Mouse (Mus musculus) mesoderm, embryonic 11.5 days (tissue): ENCODE results near the gene Rrp12.
"Not testable (repeated sequence)": the region's sequence is repeated elsewhere in the genome, so short reads cannot be mapped to it uniquely, and the experiment has no call there.

Experiments used
- DNase-seq: peaks from one replicate; pipeline ENCODE4 v3.0.0-alpha.2; 2012; ENCODE audit warnings: low read depth, low spot score

The Rrp12 gene

DNA sequence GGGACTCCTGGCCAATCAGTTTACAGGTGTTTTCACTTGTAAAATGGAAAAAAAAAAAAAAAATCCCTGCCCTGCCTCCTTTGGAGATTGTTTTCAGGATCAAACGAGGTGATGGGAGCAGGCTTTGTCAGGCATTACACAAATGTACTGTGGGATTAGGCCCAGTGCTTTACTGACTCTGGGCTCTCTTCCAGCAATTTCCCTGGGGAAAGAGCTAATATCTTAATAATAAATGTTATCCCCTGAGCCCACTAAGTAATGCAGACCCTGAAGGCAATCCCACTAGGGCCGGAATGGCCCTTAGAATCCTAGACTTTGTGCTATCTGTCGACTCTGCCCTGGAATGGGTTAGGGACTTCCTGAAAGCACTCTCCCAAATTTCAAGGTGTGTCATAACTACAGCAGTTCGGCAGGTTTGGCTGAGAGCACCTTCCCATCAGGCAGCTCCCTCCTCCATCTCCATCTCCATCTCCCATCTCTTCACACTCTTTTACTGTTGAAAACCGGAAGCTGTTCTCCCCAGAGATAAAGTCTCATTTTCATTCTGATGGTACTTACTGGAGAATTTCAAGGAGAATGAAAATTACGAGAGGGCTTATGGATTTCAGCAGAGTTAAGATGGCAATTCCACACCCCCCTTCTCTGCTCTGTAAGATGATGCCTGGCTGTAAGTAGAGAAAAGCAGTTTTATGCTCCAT, 45.8 kb downstream of the Rrp12 start:
- DNase-seq, result no peak

DNA sequence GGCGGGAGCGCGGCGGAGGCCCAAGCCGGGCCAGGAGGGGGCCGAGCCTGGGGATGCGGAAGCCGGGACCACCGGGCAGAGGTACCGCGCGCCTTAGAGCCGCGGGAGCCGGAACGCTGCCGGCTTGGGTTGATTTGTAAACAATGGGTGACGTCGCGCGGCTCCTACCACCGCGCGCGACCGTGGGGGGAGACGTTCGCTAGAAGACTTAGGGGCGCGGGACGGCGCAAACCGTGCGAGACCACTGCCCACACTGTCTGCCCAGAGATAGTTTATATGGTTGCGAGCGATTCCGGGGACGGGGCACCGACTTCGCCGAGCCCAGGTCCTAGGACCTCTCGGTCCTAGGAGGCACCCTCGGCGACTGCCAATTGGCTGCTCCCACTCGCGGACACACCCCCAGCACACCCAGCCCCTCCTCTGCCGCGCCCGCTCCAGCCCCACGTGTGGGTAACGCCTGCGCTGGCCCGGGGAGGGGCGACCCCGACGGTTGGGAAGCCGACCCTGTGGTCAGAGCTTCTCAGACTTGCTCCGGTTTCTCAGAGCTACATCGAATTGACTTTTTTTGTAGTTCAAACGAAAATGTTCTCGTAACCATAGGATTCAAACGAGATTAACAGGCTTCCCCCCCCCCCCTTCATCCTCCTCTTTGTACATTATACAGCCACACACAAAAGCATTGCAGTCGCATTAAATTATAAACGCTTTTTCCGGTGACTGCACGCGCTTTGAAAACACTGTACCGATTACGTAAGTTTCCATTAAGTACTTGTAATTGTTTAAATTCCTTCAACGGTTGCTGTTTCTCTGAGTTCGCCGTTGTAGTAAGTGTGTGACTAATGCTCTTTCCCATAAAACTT, 47.8 kb downstream of the Rrp12 start, which contains the start of gene Frat2:
Gene Frat2 (minus strand): TSS at position 141 of the 860 bp plus-strand sequence.
- peak; percentile 92 for DNase-seq

DNA sequence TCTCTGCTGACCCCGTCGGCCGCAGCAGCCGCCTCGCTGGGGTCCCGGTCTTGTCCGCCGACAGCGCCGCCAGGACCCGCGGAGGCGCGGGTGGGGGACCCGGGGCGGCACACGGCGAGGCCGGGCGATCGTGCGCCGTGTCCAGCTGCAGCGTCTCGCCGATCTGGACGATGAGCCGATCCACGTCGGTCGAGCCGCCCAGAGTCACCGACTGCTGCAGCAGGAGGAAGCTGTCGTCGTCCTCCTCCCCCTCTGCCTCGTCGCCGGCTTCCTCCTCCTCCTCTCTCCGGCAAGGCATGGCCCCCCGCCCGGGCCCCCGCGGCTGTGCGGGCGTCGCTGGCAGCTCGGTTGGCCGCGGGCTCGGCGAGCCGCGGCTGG, 48.4 kb downstream of the Rrp12 start:
- DNase-seq, result not testable (repeated sequence)

DNA sequence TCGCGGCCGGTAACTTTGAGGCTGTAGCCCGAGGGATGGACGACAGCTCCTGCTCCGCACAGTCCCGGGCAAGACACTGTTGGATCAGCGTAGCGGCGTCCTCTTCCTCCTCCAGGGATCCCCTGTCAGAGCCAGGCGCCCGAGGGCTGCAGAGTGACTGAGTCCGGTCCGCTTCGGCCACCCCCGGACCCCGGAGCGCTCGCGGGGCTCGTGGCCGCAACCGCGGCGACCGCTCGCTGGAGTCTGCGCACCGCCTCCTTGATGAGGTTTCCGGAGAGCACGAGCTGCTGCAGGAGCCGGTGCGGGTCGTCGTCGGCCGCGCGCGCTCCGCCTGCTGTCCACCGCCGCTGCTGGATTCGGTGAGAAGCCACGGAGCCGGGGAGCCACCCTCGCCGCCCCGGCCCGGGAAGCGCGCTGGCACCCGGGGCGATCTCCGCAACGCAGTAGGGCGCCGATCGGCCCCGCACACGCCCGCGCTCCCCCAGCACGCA, 48.8 kb downstream of the Rrp12 start:
- DNase-seq, result no peak

DNA sequence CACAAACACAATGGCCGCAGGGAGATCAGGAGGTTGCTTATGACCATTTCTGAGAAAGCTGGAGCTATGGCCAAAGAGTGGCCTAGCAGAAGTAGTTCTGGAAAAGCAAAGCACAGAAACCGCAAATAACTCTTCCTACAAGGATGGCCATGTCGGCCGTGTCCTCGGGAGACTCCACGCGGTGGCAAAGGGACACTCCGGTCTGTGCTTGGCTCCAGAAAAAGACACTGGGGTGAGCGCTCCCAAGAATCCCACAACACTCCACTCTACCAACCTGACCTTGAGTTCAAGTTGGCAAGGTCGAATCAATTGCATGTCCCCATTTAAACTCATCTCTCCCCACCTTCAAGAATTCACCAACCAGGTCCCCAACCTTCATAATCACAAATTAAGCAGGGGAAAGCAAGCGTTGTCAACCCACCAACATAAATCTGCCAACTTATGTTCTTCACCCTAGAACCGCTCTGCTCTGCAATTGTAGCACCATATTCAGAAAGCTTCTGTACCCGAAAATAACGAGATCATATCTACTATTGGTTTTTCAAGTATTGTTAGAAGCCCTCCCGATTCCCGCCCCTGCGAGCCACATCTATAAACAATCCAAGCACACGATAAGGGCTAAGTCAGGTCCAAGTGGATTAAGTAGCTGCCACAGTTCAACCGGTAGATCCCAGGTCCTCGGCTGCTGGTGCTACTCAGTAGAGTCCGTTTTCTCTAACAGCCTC, 49.4 kb downstream of the Rrp12 start:
- DNase-seq, result no peak

DNA sequence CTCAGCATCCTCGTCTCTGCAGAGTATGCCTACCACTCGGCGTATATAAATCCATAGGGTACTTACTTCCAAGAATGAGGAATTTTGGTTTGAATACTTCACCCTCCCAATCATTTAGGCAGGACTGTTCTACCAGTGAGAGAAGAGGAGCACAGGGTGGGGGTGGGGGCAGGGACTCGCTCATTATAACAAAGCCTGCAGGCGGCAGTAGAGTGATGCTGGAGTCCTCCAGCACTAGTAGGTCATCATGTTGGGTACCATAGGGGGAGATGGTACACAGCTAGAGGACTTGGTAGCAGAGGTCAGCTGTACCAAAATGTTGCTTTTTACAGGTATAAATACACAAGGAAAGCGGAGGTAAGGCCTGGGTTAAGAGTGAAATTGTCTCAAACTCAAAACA, 51.6 kb downstream of the Rrp12 start:
- DNase-seq, result no peak

DNA sequence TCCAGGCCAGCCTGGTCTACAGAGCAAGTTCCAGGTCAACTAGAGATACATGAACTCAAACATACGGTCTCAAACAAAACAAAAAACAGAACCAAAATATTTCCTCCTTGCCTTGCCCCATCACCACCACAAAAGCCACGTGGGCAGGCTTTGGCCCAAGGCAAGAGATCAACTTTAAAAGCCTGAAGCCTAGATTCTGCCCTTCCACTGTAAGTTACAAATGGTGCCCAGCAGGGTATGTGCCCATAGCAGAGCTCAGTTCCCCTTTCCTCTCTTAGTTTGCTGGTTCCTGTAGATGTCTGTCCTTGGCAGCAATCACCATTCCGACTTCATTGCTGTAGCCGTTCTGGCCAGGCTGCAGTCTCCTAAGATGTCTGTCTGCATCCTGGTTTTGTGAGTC, 53.3 kb downstream of the Rrp12 start:
- DNase-seq, result no peak

DNA sequence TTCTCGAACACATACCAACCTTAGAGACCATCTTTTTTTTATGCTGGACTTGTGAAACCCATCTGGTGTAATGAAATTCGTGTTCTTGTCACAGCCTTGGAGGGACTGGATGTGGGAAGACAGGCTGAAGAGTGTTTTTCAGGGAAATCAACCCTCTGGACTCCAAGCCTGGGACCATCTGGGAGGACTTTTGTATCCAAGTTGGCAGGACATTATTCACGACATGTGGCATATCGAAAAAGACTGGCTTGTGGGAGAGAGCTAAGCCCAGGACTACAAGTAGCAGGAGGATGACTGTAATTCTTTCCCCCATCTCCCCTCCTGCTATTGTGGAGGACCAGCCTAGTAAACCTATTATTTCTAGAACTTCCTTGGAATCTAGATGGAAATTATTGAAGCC, 53.8 kb downstream of the Rrp12 start:
- no peak for DNase-seq

DNA sequence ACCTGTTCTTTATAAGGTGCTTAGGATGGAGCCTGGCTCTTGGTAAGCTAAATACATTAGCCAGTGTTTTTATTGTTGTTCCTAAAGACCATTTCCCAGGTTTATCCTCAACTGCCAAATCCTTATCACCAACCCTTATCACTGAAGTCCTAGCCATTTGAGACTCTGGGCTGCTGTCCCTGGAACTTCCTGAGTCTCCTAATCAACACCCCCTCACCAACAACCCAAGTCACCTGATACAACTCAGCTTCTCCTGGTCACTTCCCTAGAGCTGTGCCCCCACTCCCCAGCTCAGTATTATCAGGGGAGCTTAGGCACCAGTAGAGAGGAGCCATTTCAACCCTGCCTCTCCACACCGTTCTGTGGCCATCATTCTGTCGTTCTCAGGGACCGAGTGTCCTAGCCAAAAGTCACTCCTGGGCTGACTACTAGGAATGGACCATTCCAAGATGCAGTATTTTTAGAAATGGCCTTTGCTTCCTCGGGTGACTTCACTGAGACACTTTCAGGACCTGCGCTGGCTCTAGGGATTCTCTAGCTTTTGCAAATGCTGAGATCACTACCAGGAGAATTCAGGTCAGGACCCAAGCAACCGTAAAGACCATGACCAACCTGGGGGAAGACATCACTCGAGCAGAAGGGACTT, 54.7 kb downstream of the Rrp12 start:
- no peak for DNase-seq

DNA sequence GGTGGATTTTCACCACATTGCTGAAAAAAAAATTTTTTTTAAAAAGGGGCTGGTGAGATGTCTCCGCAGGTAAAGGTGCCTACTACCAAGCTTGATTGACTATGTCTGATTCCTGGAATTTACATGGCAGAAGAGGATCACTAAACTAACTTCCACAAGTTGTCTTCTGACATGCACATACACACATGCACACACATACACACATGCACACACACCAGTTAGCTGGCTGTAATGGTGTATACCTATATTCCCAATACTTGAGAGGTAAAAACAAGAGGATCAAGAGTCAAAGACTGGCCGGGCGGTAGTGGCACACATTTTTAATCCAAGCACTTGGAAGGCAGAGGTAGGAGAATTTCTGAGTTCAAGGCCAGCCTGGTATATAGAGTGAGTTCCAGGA, 56.3 kb downstream of the Rrp12 start:
- no peak for DNase-seq

DNA sequence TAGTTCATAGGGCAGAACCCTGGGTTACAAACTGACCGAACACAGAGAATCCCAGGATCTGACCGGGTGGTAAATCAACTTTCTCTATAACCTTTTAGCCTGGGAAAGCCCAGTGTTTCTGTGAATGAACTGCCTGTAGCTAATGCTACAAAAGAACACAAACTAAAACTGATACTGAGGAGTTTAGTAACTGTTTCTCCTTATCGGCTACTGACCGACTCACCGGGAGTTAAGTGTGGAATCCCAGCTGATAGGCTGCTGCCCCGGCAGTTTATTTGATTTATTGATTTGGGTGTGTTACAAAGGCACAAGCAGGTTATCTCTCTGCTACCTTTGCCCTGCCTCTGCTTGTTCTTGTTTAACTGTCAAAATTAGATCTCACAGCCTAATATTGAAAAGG, 57.2 kb downstream of the Rrp12 start:
- DNase-seq, result no peak

DNA sequence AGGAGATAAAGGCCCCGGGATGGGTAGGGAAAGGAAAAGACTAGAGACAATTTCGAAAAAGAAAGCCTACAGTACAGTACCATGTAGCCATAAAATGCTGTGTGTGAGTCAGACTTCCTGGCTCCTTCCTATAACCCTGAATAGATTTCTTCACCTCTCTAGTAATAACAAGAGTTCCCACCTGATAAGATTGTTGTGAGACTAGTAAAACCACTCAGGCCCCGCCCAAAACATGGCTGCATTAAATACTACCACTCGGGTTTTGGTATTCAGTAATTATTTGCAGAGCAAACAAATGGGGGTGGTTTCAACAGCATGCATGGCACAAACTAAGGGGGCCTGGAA, 58.1 kb downstream of the Rrp12 start:
- no peak for DNase-seq

DNA sequence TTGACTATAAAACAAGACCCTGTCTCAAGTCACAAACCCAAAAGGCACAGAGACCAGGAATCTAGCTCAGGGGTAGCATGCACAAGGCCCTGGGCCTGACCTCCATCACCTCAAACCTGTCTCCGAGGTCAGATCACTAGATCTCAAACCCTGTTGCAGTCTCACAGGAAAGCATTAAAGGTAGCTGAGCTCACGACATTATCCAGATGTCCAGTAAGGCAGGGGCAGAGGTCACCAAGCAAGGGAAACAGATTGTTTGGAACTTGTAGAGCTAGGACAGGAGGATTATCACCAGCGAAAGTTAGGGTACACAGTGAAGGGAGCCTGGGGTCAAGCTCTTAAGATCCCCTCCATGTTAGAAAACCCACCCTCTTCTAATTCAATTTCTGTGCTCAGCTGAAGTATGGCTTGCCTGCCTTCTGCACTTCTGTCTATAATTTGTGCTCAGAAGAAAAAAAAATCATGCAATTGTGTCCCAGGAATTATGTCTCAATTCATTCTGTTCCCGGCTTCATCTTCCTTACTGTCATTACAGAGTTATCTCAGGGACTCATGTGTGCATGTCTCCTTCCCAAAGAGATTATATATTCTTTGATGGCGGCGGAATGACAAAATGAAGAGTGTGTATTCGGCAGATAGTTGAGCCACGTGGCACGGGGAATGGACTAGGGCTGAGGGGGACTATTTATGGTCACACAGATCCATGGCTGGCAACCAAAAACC, 58.6 kb downstream of the Rrp12 start:
- DNase-seq, result no peak

DNA sequence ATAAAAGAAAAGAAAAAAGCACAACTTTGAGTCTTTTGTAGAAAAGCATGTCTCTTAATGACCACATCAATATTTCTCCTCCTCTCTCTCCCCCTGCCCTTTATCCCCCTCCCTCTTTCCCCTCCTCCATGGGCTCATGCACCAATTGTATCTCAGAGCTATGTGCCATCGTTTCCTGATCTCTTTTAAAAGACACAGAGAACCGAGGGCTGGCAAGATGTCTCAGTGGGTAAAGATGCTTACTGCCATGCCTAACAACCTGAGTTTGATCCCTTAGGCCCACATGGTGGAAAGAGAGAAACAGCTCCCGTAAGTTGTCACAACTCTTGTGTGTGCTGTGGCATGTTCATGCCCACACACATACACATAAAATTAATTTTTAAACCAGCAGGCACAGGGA, 59.3 kb downstream of the Rrp12 start:
- no peak for DNase-seq

DNA sequence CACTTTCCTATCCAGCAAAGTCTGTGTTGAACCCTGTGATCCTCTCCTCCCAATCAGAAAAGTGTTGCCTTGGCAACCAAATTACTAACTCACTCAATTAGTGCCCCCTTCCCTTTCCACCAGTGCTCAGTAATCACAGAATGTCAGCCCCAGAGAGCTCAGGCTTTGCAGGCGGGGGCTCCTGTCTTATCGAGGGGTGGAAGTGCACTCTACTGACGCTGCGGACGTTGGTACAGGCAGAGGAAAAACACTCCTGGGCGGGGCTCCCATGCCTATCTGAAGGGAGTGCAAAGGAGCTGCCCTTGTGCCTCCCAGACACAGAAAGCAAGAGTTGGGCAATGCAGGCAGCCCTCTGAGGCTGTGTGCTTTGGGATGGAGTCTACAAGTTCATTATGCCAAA, 60.2 kb downstream of the Rrp12 start:
- no peak for DNase-seq

DNA sequence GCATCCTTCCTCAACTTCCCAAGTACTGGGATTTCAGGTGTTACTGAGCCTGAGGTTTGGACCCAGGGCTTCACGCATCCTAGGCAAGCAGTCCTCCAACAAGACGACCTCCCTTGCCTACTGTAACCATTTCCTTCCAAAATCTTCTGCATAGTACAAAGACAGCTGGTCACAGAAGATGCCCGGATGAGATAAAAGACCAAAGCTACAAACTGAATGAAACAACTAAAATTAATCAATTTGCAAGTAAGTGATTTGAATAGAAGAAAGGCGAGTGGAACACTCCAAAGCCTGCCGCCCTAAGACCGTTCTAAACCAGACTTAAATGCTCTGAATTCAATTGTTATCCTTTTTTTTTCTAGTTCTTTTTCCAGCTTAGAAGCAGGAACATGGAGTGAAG, 60.6 kb downstream of the Rrp12 start:
- DNase-seq, result no peak

DNA sequence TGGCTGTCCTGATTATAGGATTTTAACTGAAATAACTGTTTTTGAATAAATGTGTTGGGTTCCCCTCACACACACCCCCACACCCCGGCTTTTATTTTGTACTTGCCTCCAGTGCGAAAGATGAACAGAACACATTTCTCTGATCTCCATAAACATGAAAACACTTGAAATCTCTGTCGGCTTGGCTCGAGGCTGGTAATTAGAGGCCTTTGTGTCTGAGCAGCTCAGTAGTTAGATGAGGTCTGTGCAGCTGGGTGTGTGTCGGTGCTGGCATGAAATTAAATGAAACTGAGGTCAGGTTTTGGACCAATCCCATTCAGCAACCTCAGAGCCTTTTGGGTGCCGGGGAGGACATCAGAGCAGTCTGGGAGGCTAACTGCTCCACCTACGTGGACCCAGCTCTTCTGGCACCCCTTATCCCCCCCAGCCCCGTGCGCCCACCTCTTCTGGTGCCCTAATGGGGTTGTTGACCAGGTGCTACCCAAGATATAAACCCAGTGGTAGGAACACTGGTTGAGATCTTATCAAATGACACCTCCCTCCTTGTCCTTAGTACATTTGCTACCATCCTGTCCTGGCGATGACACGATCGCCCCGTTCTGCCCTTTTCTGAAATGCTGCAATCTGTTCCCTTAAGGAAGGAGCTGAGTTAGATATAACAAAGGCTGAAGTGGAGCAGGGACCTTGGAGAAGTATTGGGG, 63.3 kb downstream of the Rrp12 start:
- DNase-seq, result no peak

DNA sequence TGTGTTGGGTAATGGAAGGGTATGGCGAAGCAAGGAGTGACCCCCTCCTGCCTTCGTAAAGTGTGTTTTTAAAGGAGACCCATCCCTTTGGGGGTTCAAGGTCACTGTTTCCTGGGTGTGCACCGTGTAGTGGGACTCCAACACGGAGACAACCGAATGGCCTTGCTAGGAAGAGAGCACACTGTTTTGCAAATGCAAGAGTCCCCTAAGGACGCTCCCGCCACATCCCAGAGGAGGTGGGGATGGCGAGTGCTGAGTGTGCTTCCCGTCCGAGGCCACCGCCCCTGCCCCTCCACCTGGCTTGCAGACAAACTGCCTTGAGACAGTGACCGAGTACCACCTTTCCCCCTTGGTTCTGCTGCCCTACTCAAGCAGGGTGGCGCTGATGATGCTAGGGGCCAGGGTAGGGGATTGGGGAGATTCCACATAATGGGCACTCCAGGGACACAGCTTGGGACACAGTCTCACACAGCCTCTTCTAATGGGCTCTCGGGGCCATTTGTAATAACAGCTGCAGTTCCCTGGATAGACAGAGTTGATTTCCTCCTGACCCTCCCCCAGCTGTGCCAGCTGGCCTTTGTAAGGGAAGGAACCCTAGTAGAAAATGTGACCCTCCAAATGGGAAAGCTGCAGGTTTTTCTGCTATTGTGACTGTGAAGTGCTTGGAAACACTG, 64.1 kb downstream of the Rrp12 start:
- no peak for DNase-seq

DNA sequence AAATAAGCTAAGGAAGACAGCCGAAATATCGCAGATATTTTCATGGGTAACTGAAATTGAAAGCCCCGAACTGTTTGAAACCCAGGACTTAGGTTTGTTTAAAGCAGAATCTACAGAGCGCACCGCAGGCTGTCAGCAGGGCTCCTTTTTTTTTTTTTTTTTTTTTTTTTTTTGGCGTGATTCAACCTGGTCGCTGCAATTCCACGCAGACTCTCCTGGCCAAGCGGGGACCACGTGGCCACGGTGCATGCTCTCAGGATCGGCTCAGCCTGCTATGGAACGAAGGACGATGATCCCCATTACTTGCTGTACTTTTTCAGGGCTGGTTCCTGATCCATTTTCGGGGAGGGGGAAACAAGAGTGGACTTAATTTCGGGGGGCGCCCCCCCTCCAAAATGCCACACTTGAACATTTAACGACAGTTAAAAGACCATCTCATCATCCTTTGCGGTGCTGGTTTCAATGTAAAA, 64.8 kb downstream of the Rrp12 start:
- no peak for DNase-seq
